Mouse (Mus musculus): ENCODE data around the gene Itprip. TPM values are rescaled to one million over a fixed set of nuclear protein-coding genes. Genes with fewer than 3 reads are reported as not detected.

Itprip gene
- polyA plus RNA-seq, 1 experiment: 0.79 TPM

DNA sequence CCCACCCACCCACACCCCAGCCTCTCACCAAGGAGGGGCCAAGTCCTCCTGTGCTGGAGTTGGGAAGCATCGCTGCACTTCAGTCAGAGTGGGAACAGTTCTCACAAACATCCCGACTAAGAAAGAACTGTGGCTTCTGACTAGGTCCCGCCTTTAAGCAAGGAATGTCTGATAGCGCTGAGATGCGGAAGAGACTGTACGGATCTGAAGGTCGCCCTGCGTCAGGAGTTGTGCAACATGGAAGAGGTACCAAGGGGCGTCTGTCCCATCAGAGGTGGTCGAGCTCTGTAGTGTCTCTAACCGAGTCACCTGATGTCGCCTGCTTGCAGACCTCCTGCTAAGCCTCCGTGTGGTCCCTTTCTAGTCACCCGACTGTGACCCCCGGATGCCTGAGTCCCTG lies 42.8 kb downstream of the Itprip start:
- TF ChIP-seq POLR2A (IDR thresholded peaks at IDR 0.05; ENCODE audit: extremely low read depth, insufficient read depth, low read length) (no peak), CTCF (IDR thresholded peaks at IDR 0.05; ENCODE audit: extremely low read depth, insufficient read depth, low read length) (no peak)
- Histone ChIP-seq H3K4me3 (ENCODE audit: insufficient read depth, low read length) (no peak overlapping the region), H3K27ac (ENCODE audit: insufficient read depth, low read length) (no peak overlapping the region), H3K4me1 (ENCODE audit: control insufficient read depth, insufficient read depth, low read length) (no peaks in the 10 kb centered on the region)

DNA sequence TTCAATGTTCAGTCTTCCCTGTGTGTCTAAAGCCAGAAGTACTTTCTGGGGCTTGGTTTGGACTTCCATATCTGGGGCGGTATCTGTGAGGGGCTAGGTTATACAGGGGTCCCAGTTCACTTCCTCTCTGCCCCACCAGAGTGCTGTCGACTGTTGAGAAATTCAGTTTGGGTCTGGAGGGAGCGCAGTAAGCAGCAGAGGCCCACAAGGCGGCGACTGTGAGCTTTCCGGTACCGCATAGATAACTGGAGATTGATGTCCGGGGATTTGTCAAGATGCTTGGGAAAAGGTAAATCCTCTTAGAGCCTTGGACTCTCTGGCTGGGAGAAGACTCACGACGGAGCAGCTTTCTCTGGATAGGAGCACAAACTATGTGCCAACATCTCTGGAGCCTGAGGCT lies 47.6 kb downstream of the Itprip start:
- Histone ChIP-seq H3K4me3 (ENCODE audit: insufficient read depth, low read length) (no peak overlapping the region), H3K4me1 (ENCODE audit: control insufficient read depth, insufficient read depth, low read length) (no peaks in the 10 kb centered on the region), H3K27ac (ENCODE audit: insufficient read depth, low read length) (no peak overlapping the region)
- no peak for TF ChIP-seq POLR2A (IDR thresholded peaks at IDR 0.05; ENCODE audit: extremely low read depth, insufficient read depth, low read length)
- TF ChIP-seq CTCF (IDR thresholded peaks at IDR 0.05; ENCODE audit: extremely low read depth, insufficient read depth, low read length): peak; percentile 23; the same call in 1 of the 2 replicates

DNA sequence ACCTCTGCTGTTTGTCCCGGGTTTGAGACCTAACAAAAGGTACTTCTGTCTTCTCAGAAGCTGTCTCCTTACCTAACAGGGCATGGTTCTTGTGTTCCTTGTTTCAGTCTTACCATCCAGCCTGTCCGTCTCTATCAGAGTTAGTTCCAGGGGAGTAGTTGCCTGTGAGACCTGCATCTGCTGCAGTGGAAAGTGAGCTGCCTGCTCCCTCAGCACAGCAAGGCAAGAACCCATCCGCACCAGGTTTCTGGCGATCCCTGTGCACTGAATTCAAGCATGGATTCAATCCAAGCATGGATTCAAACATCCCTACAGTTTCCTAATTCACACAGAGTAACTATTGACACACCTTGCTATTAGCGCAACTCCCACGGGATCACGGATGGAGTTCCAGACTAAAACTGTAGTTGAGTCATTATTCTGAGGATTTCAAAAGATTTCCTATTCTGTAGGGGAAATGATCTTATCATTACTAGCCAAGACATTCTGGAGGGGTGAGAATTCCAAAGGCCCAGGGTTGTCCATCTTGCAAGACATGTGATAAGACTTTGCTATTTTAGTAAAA lies 48.9 kb downstream of the Itprip start:
- H3K4me1 ChIP-seq (ENCODE audit: control insufficient read depth, insufficient read depth, low read length): peaks cover 2% of the 10 kb centered on the region; the same call in 1 of the 2 replicates
- H3K27ac ChIP-seq (ENCODE audit: insufficient read depth, low read length): no peak overlapping the region
- no peak overlapping the region for H3K4me3 ChIP-seq (ENCODE audit: insufficient read depth, low read length)
- TF ChIP-seq POLR2A (IDR thresholded peaks at IDR 0.05; ENCODE audit: extremely low read depth, insufficient read depth, low read length) (no peak), CTCF (IDR thresholded peaks at IDR 0.05; ENCODE audit: extremely low read depth, insufficient read depth, low read length) (no peak)

- H3K4me3 ChIP-seq (ENCODE audit: insufficient read depth, low read length): no peak overlapping the region
- peaks cover 2% of the 10 kb centered on the region; the same call in 1 of the 2 replicates for H3K4me1 ChIP-seq (ENCODE audit: control insufficient read depth, insufficient read depth, low read length)
- TF ChIP-seq CTCF (IDR thresholded peaks at IDR 0.05; ENCODE audit: extremely low read depth, insufficient read depth, low read length) (no peak), POLR2A (IDR thresholded peaks at IDR 0.05; ENCODE audit: extremely low read depth, insufficient read depth, low read length) (no peak)
- no peak overlapping the region for H3K27ac ChIP-seq (ENCODE audit: insufficient read depth, low read length)
Observed at GRCm38 (mm10) chr19:47869516-47869915, 49.6 kb downstream of the Itprip start.

- no peak overlapping the region for H3K4me3 ChIP-seq (ENCODE audit: insufficient read depth, low read length)
- peaks cover 2% of the 10 kb centered on the region; the same call in 1 of the 2 replicates for H3K4me1 ChIP-seq (ENCODE audit: control insufficient read depth, insufficient read depth, low read length)
- H3K27ac ChIP-seq (ENCODE audit: insufficient read depth, low read length): no peak overlapping the region
- TF ChIP-seq CTCF (IDR thresholded peaks at IDR 0.05; ENCODE audit: extremely low read depth, insufficient read depth, low read length) (no peak), POLR2A (IDR thresholded peaks at IDR 0.05; ENCODE audit: extremely low read depth, insufficient read depth, low read length) (no peak)
Observed at GRCm38 (mm10) chr19:47868951-47869350, 50.1 kb downstream of the Itprip start.

GRCm38 (mm10) chr19:47867628-47868175 lies 51.4 kb downstream of the Itprip start:
- no peak overlapping the region for H3K4me3 ChIP-seq (ENCODE audit: insufficient read depth, low read length)
- TF ChIP-seq POLR2A (IDR thresholded peaks at IDR 0.05; ENCODE audit: extremely low read depth, insufficient read depth, low read length) (no peak), CTCF (IDR thresholded peaks at IDR 0.05; ENCODE audit: extremely low read depth, insufficient read depth, low read length) (no peak)
- no peak overlapping the region for H3K27ac ChIP-seq (ENCODE audit: insufficient read depth, low read length)
- peaks cover 2% of the 10 kb centered on the region; the same call in 1 of the 2 replicates for H3K4me1 ChIP-seq (ENCODE audit: control insufficient read depth, insufficient read depth, low read length)

DNA sequence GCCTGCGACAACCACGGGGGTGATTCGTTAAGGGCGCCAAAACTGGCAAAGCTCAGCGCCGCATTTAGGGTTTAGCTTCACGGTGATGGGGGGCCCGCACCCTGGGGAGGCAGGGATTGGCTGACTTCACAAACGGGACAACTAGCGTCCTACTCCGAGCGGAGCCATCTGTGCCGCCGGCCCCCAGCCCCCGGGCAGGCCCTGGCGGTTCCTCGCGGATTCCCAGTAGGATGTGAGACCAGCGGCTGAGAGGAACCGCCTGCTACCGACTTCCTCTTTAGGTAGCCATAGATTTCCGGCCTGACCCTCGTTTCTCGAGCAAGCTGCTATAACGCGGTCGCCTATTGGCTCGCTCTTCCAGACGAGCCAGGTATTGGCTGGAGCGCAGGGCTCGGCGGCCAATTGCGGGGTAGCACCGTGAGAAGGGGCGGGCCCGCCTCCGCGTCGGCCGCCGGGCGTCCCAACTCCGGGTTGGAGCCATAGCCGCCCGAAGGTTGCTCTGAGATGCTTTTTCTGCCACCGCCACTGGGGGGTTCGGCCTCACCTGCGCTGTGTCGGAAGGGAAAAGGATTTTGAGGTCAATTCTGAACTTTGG lies 53.6 kb downstream of the Itprip start, which contains the start of gene Gsto2:
TSS of gene Gsto2 (plus strand) at position 182 of the 595 bp plus-strand sequence.
- Histone ChIP-seq H3K4me1 (ENCODE audit: control insufficient read depth, insufficient read depth, low read length) (peaks cover 2% of the 10 kb centered on the region; the same call in 1 of the 2 replicates), H3K4me3 (ENCODE audit: insufficient read depth, low read length) (peak within 1 kb of the TSS; percentile 46), H3K27ac (ENCODE audit: insufficient read depth, low read length) (peak within 1 kb of the TSS; percentile 80)
- no peak for TF ChIP-seq CTCF (IDR thresholded peaks at IDR 0.05; ENCODE audit: extremely low read depth, insufficient read depth, low read length)
- TF ChIP-seq POLR2A (IDR thresholded peaks at IDR 0.05; ENCODE audit: extremely low read depth, insufficient read depth, low read length): peak; percentile 77

GRCm38 (mm10) chr19:47864721-47865120 lies 54.4 kb downstream of the Itprip start:
- peak overlapping the region; percentile 46; the same call in 1 of the 2 replicates for H3K4me3 ChIP-seq (ENCODE audit: insufficient read depth, low read length)
- H3K27ac ChIP-seq (ENCODE audit: insufficient read depth, low read length): no peak overlapping the region
- TF ChIP-seq CTCF (IDR thresholded peaks at IDR 0.05; ENCODE audit: extremely low read depth, insufficient read depth, low read length): no peak
- TF ChIP-seq POLR2A (IDR thresholded peaks at IDR 0.05; ENCODE audit: extremely low read depth, insufficient read depth, low read length): no peak
- peaks cover 2% of the 10 kb centered on the region; the same call in 1 of the 2 replicates for H3K4me1 ChIP-seq (ENCODE audit: control insufficient read depth, insufficient read depth, low read length)

DNA sequence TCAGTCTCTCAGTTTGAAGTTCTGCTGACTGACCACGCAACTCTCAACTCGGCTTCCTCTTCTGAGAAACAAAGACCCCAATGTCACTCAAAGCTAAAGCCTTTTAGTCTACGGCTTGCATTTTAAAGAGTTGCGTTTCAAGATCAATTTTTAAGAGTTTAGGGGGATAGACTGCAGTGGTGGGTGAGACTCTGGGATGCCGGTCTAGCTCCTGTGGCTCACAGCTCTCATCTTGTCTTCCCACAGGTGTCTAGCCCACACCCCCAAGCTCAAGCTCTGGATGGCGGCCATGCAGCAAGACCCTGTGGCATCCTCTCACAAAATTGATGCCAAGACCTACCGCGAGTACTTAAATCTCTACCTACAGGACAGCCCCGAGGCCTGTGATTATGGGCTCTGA lies 55.0 kb downstream of the Itprip start:
- H3K4me1 ChIP-seq (ENCODE audit: control insufficient read depth, insufficient read depth, low read length): peaks cover 2% of the 10 kb centered on the region; the same call in 1 of the 2 replicates
- no peak overlapping the region for H3K4me3 ChIP-seq (ENCODE audit: insufficient read depth, low read length)
- TF ChIP-seq CTCF (IDR thresholded peaks at IDR 0.05; ENCODE audit: extremely low read depth, insufficient read depth, low read length) (no peak), POLR2A (IDR thresholded peaks at IDR 0.05; ENCODE audit: extremely low read depth, insufficient read depth, low read length) (no peak)
- H3K27ac ChIP-seq (ENCODE audit: insufficient read depth, low read length): no peak overlapping the region

Measured in cortical plate, adult 2 months (tissue).